Mouse (Mus musculus): ENCODE measurements at regions not wholly inside any gene's neighbourhood (a gene's known extent, or its start where the extent isn't known, plus 50 kb on each side); places are given as distances from the start of the nearest gene placed in this dataset.

DNA sequence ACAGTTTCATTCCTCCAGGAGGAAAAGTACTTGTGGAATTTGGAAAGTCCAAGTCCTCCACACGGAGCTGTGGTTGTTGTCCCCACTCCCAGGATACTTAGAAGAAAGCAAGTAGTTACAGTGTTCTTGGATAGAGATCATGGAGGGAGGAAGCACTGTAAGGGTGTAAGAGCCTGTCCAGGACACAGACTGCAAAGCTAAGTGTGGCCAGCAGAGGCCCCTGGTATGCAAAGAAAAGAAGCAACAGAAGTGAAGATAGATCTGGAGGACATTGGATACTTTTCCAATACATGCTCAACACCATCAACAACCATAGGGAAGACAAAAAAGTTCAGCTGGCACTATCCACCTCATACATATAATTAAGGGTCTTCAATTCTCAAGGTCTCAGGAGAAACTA lies 197.4 kb downstream of the Meis1 start:
- DNase-seq (ENCODE audit: extremely low spot score, low spot score), result no peak
- no peaks in the 10 kb centered on the region for H3K27me3 ChIP-seq (ENCODE audit: poor library complexity, severe bottlenecking)
- no peak overlapping the region for H3K27ac ChIP-seq
- H3K9me3 ChIP-seq, result no peaks in the 10 kb centered on the region
- 64% methylated on average over 1 of the region's 1 CpGs for WGBS
- H3K4me3 ChIP-seq, result no peak overlapping the region
- H3K4me1 ChIP-seq, result no peaks in the 10 kb centered on the region
- no peaks in the 10 kb centered on the region for H3K36me3 ChIP-seq (replicated peaks)

DNA sequence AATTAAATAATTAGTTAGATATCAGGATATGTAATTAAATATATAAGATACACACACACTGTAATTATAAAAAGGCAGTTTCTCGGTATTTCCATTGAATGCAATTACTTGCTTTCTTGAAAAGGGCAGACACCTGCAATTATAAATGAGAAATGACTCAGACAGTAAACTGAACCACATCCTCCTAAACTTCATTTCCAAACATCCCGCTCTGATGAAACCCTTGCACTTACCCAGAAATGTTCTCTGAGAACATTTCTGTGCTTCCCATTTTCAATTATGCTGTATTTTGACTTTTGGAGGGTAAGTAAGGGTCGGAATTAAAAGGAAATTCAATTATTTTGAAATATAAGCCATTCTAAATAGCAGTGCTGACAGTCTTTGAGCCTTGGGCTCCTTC lies 204.7 kb downstream of the Meis1 start:
- Histone ChIP-seq H3K4me3 (no peak overlapping the region), H3K9me3 (no peaks in the 10 kb centered on the region)

DNA sequence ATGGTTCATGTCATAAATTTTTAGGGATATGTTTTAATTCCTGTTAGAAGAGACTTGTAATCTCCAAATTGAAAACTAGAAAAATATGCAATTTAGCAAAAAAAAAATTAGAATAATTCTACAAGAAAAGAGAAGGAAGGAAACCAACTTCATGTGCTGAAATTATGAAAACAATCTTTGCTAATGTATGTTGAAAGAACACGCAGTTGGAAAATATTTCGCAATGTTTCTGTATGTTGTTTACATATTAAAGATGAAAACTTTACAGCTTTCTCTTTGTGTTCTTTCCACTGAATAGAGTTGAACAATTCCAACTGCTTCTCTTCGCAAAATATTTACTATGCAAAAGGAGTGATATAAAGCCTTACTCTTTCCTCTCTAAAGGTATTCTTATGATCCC lies 251.3 kb downstream of the Meis1 start:
- H3K4me1 ChIP-seq, result peaks cover 8% of the 10 kb centered on the region

More for the DNA sequence above, 204.7 kb downstream of the Meis1 start:
- no peaks in the 10 kb centered on the region for H3K27me3 ChIP-seq (ENCODE audit: poor library complexity, severe bottlenecking)
- WGBS, result 90% methylated on average over 3 of the region's 3 CpGs
- no peak overlapping the region for H3K27ac ChIP-seq
- DNase-seq (ENCODE audit: extremely low spot score, low spot score), result no peak
- no peaks in the 10 kb centered on the region for H3K36me3 ChIP-seq (replicated peaks)
- H3K4me1 ChIP-seq, result no peaks in the 10 kb centered on the region

DNA sequence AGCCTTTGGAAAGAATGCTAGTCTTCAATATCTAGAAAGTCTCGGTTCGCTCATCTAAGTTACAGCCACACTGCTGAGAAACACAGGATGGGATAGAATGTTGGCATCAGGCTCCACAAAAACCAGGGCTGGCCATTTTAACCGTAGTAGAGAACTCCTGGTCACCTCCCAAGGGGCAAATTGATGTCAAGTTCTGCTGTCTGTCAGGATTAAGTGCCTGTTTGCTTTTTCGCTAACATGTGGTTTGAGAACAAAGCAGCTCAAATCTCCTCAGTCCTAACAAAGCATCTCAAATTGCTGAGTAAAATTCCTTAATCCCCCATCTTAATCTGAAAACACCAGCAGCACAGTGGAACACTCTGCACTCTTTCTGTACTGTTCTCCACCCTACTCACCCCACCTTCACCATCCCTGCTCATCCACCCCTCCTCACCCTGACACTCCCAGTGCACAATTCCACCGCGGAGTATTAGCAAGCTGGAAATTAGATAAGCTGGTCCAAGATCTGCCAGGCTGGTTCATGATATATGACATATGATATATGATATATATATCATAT lies 252.2 kb downstream of the Meis1 start:
- H3K27ac ChIP-seq, result no peak overlapping the region
- DNase-seq (ENCODE audit: extremely low spot score, low spot score), result no peak
- WGBS, result 61% methylated on average over 6 of the region's 6 CpGs
- no peaks in the 10 kb centered on the region for H3K36me3 ChIP-seq (replicated peaks)
- H3K4me3 ChIP-seq, result no peak overlapping the region
- no peaks in the 10 kb centered on the region for H3K9me3 ChIP-seq
- no peaks in the 10 kb centered on the region for H3K27me3 ChIP-seq (ENCODE audit: poor library complexity, severe bottlenecking)
- H3K4me1 ChIP-seq, result peaks cover 8% of the 10 kb centered on the region

More for the DNA sequence above, 251.3 kb downstream of the Meis1 start:
- no peak overlapping the region for H3K27ac ChIP-seq
- no peaks in the 10 kb centered on the region for H3K27me3 ChIP-seq (ENCODE audit: poor library complexity, severe bottlenecking)
- H3K4me3 ChIP-seq, result no peak overlapping the region
- DNase-seq (ENCODE audit: extremely low spot score, low spot score), result no peak
- no peaks in the 10 kb centered on the region for H3K9me3 ChIP-seq
- no peaks in the 10 kb centered on the region for H3K36me3 ChIP-seq (replicated peaks)
- 92% methylated on average over 3 of the region's 3 CpGs for WGBS

DNA sequence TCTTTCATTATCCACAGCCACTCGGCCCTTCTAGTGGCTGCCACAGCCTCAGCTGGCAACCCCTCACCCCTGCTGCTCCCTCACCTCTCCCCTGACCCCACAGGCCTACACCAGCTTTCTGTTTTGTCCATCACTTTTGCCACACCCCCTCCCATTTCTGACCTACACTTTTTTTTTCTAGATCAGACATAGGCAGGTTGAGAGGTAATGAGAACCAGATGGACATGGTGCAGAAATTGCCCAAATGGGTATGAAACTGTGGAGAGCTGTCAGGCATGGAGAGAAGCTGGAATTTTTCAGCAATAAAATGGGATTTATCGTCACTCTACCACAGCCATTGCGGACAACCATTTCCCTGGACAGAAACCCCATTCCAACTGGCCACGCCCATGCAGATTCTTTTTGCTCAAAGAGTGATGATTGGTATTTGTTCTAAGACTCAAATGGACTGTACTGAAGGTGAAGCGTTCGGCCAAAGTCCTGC lies 260.2 kb downstream of the Meis1 start:
- no peak overlapping the region for H3K4me3 ChIP-seq
- H3K27me3 ChIP-seq (ENCODE audit: poor library complexity, severe bottlenecking), result peaks cover 6% of the 10 kb centered on the region; the same call in 1 of the 2 replicates
- DNase-seq (ENCODE audit: extremely low spot score, low spot score), result no peak
- H3K27ac ChIP-seq, result no peak overlapping the region
- no peaks in the 10 kb centered on the region for H3K9me3 ChIP-seq
- WGBS, result 62% methylated on average over 6 of the region's 6 CpGs
- peaks cover 32% of the 10 kb centered on the region for H3K4me1 ChIP-seq
- H3K36me3 ChIP-seq (replicated peaks), result no peaks in the 10 kb centered on the region

DNA sequence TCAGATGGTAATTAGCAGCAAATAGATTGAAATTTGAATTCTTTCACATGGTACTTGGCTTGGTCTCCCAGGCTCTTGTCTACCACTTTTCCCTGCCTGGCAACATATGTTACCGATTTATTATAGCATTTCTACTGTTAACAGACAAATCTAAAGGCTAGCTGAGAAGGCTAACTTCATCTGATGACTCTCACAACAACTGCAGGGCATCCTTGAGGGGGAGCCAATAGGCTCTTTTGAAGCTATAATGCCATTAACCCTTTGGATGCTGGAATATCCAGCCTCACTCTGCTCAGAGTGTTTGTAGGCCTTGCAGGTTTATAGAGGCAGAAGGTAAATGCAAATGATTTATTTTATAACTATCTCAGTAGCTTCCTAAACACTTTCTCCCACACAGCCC lies 262.2 kb downstream of the Meis1 start:
- no peak for DNase-seq (ENCODE audit: extremely low spot score, low spot score)
- Histone ChIP-seq H3K9me3 (no peaks in the 10 kb centered on the region), H3K36me3 (replicated peaks) (no peaks in the 10 kb centered on the region), H3K4me3 (no peak overlapping the region), H3K4me1 (peaks cover 53% of the 10 kb centered on the region), H3K27me3 (ENCODE audit: poor library complexity, severe bottlenecking) (peaks cover 23% of the 10 kb centered on the region), H3K27ac (no peak overlapping the region)
- WGBS, result 62% methylated on average over 1 of the region's 1 CpGs

DNA sequence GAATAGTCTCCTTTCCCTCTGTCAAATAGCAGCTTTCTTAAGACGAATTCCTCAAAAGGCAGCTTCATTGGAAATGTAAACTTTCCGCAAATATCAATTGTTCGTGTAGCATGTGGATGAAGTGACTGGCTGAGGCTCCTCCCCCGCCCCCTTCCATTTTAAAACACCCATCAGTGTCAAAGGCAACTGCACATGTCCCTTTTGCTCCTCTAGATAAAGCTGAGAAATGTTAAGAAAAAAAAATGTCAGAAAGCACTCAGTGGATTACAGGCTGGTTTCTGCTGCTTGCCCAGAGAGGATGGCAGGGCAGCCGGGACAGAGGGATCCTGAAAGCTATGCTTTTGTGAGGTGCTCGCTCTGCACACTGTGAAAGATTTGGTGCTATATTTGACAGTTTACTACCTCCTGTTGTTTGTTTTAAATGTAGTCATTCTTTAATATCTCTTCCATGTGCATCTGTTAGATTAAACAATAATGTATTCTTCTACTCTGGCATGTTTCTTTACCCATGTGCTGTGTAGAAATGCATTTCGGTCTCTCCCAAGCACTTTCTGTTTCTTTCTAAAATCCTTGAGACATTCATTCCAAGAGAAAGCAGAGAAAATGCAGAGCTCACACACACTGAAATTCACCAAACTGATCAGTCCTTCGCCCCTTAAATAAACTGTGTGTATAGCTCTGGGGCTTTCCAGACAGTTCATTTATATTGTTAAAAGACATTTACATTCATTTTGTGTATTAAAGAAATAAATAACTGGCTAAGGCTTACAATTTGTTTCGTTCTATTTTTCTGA lies 263.9 kb downstream of the Meis1 start:
- H3K4me3 ChIP-seq, result no peak overlapping the region
- peaks cover 69% of the 10 kb centered on the region for H3K4me1 ChIP-seq
- peaks cover 26% of the 10 kb centered on the region for H3K27me3 ChIP-seq (ENCODE audit: poor library complexity, severe bottlenecking)
- no peak for DNase-seq (ENCODE audit: extremely low spot score, low spot score)
- H3K9me3 ChIP-seq, result no peaks in the 10 kb centered on the region
- H3K36me3 ChIP-seq (replicated peaks), result no peaks in the 10 kb centered on the region
- no peak overlapping the region for H3K27ac ChIP-seq
- 50% methylated on average over 9 of the region's 9 CpGs for WGBS

DNA sequence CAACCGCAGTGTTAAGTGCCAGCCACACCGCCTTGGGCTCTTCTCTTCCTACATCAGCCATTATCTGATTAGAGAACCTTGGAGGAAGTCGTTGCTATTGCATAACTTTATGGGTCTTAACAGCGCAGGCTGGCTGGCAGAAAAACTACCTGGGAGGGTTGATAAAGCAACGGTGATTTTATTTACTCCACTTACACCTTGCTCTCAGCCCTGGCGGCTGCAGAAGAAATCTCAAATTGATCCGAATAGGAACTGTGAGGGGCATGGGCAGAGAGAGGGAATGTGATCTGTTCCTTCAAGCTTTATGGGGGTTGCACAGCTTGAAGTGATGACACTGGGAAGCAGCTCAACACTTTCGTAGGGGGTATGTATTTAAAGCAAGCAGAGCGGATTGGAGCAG lies 264.9 kb downstream of the Meis1 start:
- peaks cover 35% of the 10 kb centered on the region for H3K27me3 ChIP-seq (ENCODE audit: poor library complexity, severe bottlenecking)
- H3K27ac ChIP-seq, result no peak overlapping the region
- H3K36me3 ChIP-seq (replicated peaks), result no peaks in the 10 kb centered on the region
- H3K4me1 ChIP-seq, result peaks cover 79% of the 10 kb centered on the region
- no peak for DNase-seq (ENCODE audit: extremely low spot score, low spot score)
- WGBS, result 49% methylated on average over 9 of the region's 9 CpGs
- H3K9me3 ChIP-seq, result no peaks in the 10 kb centered on the region
- H3K4me3 ChIP-seq, result no peak overlapping the region

DNA sequence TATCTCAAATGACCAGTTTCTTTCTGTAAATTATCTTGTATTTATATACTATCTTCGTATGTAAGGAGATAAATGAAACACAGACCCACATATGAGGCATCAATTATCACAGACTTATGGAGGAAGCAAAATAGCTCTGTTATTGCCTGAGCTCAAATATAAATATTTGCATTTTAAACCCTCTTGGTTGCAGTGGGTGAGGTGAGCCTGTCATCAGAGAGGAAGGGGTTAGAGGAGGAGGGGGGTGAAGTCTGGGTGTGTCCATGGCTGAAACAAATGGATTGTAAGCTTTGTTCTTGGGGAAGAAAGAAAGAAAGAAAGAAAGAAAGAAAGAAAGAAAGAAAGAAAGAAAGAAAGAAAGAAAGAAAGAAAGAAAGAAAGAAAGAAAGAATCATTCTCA lies 265.5 kb downstream of the Meis1 start:
- no peak overlapping the region for H3K4me3 ChIP-seq
- peaks cover 37% of the 10 kb centered on the region for H3K27me3 ChIP-seq (ENCODE audit: poor library complexity, severe bottlenecking)
- no peaks in the 10 kb centered on the region for H3K36me3 ChIP-seq (replicated peaks)
- no peak overlapping the region for H3K27ac ChIP-seq
- peaks cover 80% of the 10 kb centered on the region for H3K4me1 ChIP-seq
- no peak for DNase-seq (ENCODE audit: extremely low spot score, low spot score)
- H3K9me3 ChIP-seq, result no peaks in the 10 kb centered on the region
- WGBS, result 84% methylated on average over 1 of the region's 1 CpGs

DNA sequence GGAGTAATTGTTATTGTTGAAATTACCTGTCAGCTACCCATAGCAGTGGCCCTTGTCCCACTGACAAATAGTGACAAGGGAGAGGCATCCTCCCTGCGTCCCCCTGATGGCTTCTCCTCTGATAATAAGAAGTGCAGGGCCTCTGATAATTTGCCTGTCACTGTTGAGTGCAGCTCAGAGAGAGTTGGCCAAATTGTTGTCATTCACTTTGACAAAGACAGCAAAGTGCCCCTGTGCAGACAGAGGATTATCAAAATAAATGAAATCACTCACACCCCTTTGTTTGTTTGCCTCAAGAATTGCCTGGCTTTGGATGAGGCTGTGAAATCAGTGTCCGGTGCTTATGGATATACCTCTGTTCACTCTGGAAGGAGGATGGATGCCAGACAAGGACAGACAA lies 266.3 kb downstream of the Meis1 start:
- WGBS, result 39% methylated on average over 2 of the region's 2 CpGs
- no peaks in the 10 kb centered on the region for H3K36me3 ChIP-seq (replicated peaks)
- H3K9me3 ChIP-seq, result no peaks in the 10 kb centered on the region
- H3K27me3 ChIP-seq (ENCODE audit: poor library complexity, severe bottlenecking), result peaks cover 37% of the 10 kb centered on the region
- H3K4me1 ChIP-seq, result peaks cover 87% of the 10 kb centered on the region
- no peak for DNase-seq (ENCODE audit: extremely low spot score, low spot score)
- H3K4me3 ChIP-seq, result no peak overlapping the region
- H3K27ac ChIP-seq, result no peak overlapping the region

DNA sequence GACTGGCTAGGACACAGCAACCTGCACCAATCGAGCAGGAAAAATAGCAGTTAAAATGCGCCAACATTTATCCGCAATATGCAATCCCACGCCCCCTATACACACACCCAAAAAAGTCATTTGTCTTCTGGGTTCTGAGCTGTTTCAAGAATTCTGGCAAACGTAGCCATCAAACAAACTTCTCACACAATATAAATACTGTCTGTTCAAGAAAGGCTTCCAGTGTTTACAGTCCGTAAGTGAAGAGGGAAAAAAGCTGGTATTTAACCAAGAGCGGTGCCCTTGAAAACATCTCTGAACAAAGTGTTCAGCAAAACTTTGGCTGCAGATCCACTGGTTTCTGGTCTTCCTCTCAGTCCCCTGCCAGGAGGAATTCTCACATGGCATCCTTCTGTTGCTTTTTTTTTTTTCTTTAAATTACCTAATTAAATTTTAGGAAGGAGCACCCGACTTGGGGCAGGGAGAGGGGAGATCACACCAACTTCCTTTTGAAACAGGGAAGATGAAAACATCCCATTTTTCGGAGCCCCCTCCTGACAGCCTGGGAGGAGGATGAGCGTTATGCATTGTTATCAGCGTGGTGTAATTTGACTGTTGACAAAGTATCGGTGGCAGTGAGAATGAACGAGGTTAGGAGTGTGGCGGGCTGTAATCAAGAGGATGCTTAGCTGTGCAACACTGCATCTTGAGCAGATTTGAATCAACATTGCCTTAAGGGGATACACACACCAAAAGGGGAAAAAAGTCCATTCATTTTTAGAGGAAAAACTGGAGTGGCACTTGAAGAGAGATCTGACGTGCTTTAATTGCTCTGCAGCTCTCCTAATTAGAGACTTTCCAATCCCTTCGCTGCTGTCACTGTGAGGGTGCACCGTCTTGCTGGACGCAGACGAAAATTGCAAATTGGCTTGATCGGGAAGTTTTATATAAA lies 267.6 kb downstream of the Meis1 start:
- H3K4me3 ChIP-seq, result peak overlapping the region; percentile 42
- no peaks in the 10 kb centered on the region for H3K36me3 ChIP-seq (replicated peaks)
- 0 out of 2 replicates have a peak overlapping the region, but pooled peaks have one; percentile 8 for H3K27ac ChIP-seq
- DNase-seq (ENCODE audit: extremely low spot score, low spot score), result no peak
- no peaks in the 10 kb centered on the region for H3K9me3 ChIP-seq
- H3K4me1 ChIP-seq, result peaks cover 93% of the 10 kb centered on the region
- H3K27me3 ChIP-seq (ENCODE audit: poor library complexity, severe bottlenecking), result peaks cover 42% of the 10 kb centered on the region
- 25% methylated on average over 20 of the region's 20 CpGs for WGBS

DNA sequence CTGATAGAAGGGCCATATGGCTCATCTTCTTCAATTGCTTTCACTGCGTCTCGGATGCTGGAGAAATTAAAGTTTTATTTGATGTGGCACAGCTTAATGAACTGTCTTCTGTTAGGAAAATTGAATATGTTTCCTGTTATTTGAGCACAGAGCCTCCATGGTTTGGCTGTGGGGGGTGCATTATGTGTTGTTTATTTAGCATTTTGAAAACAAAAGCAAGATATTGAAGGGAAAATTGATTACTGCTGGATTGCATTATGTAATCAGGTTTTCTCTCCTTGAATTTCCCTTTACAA lies 268.8 kb downstream of the Meis1 start:
- no peak for DNase-seq (ENCODE audit: extremely low spot score, low spot score)
- Histone ChIP-seq H3K27me3 (ENCODE audit: poor library complexity, severe bottlenecking) (peaks cover 42% of the 10 kb centered on the region), H3K4me3 (no peak overlapping the region), H3K27ac (no peak overlapping the region), H3K4me1 (peaks cover 97% of the 10 kb centered on the region), H3K9me3 (no peaks in the 10 kb centered on the region), H3K36me3 (replicated peaks) (no peaks in the 10 kb centered on the region)
- WGBS, result 82% methylated on average over 2 of the region's 2 CpGs
